Mouse (Mus musculus): ENCODE results near the gene Gtdc1. TPM values are rescaled to one million over a fixed set of nuclear protein-coding genes. Genes with fewer than 3 reads are reported as not detected.

Gene Gtdc1
- polyA plus RNA-seq, 1 experiment from 2014 or later = 3.4 TPM

DNA sequence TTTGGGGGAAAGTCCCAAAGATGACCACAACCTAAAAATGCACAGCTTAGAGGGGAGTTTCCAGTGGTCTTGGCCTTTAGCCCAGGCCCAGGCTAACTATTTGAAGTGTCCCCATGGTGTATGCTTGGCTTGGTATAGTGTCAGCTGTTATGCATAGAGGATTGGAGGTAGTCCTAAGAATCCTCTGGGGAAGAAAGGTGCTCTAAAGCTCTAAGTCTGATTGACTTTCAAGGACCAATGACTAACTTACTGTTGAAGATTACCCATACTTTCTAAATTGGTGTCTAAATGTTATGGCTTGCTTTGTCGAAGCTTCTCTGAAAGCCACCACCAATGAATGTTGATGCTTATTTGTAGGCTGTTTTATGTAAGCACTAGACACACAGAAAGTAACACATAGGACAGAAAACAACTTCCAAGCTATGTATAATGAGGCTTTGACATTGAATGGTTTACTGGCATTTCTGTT, 29.9 kb upstream of the Gtdc1 start:
- H3K4me1 ChIP-seq (replicated peaks) = peaks cover 42% of the 10 kb centered on the region
- no peaks in the 10 kb centered on the region for H3K36me3 ChIP-seq
- no peak overlapping the region for H3K4me3 ChIP-seq (replicated peaks)
- H3K27me3 ChIP-seq = no peaks in the 10 kb centered on the region
- DNase-seq = no peak
- peak; percentile 46; the same call in 1 of the 2 replicates for ATAC-seq (ENCODE audit: low read depth)
- H3K27ac ChIP-seq = peak overlapping the region; percentile 10; the same call in 1 of the 2 replicates
- 56% methylated on average over 1 of the region's 1 CpGs for WGBS (ENCODE audit: insufficient replicate concordance)
- no peak overlapping the region for H3K4me2 ChIP-seq
- no peak overlapping the region for H3K9ac ChIP-seq
- no peaks in the 10 kb centered on the region for H3K9me3 ChIP-seq (replicated peaks)

- no peak overlapping the region for H3K4me2 ChIP-seq
- H3K27ac ChIP-seq = peak overlapping the region; percentile 69
- H3K4me3 ChIP-seq (replicated peaks) = no peak overlapping the region
- H3K4me1 ChIP-seq (replicated peaks) = peaks cover 42% of the 10 kb centered on the region
- 42% methylated on average over 3 of the region's 3 CpGs for WGBS (ENCODE audit: insufficient replicate concordance)
- H3K9ac ChIP-seq = no peak overlapping the region
- DNase-seq (no peak), ATAC-seq (ENCODE audit: low read depth) (no peak)
- H3K27me3 ChIP-seq = no peaks in the 10 kb centered on the region
- H3K36me3 ChIP-seq = no peaks in the 10 kb centered on the region
- no peaks in the 10 kb centered on the region for H3K9me3 ChIP-seq (replicated peaks)
Measured at GRCm38 (mm10) chr2:44956232-44956631, 28.8 kb upstream of the Gtdc1 start.

GRCm38 (mm10) chr2:44955506-44955905, 28.0 kb upstream of the Gtdc1 start:
- 0 out of 2 replicates have a peak overlapping the region, but pooled peaks have one; percentile 6 for H3K27ac ChIP-seq
- ATAC-seq (ENCODE audit: low read depth) = peak; percentile 80

DNA sequence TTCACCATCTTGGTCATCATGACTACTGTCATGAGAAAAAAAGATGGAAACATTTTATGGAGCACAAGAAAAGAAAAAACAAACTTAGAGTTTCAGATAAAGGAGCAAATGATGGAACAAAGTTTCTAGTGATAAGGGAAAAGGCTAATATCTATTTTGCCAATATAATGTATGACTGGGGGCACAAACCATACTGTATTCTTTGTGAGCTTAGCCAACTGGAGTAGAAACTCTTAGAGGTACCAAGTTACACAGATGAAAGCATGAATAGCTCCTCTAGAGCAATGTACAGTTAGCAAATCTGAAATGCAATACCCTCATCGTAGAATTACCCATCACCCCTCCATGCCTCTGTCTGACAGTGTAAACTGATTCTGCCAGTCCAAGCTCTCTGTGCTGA, 26.7 kb upstream of the Gtdc1 start:
- peaks cover 42% of the 10 kb centered on the region for H3K4me1 ChIP-seq (replicated peaks)
- H3K27ac ChIP-seq = peak overlapping the region; percentile 10
- 64% methylated on average over 1 of the region's 1 CpGs for WGBS (ENCODE audit: insufficient replicate concordance)
- no peaks in the 10 kb centered on the region for H3K27me3 ChIP-seq
- DNase-seq (no peak), ATAC-seq (ENCODE audit: low read depth) (no peak)
- no peak overlapping the region for H3K4me3 ChIP-seq (replicated peaks)
- no peak overlapping the region for H3K9ac ChIP-seq
- no peaks in the 10 kb centered on the region for H3K9me3 ChIP-seq (replicated peaks)
- H3K36me3 ChIP-seq = no peaks in the 10 kb centered on the region
- H3K4me2 ChIP-seq = no peak overlapping the region

More at GRCm38 (mm10) chr2:44955506-44955905, 28.0 kb upstream of the Gtdc1 start:
- no peak overlapping the region for H3K4me3 ChIP-seq (replicated peaks)
- H3K4me1 ChIP-seq (replicated peaks) = peaks cover 42% of the 10 kb centered on the region
- DNase-seq = no peak
- no peaks in the 10 kb centered on the region for H3K9me3 ChIP-seq (replicated peaks)
- no peaks in the 10 kb centered on the region for H3K36me3 ChIP-seq
- 17% methylated on average over 6 of the region's 6 CpGs for WGBS (ENCODE audit: insufficient replicate concordance)
- peak overlapping the region; percentile 36 for H3K4me2 ChIP-seq
- no peaks in the 10 kb centered on the region for H3K27me3 ChIP-seq
- H3K9ac ChIP-seq = no peak overlapping the region

DNA sequence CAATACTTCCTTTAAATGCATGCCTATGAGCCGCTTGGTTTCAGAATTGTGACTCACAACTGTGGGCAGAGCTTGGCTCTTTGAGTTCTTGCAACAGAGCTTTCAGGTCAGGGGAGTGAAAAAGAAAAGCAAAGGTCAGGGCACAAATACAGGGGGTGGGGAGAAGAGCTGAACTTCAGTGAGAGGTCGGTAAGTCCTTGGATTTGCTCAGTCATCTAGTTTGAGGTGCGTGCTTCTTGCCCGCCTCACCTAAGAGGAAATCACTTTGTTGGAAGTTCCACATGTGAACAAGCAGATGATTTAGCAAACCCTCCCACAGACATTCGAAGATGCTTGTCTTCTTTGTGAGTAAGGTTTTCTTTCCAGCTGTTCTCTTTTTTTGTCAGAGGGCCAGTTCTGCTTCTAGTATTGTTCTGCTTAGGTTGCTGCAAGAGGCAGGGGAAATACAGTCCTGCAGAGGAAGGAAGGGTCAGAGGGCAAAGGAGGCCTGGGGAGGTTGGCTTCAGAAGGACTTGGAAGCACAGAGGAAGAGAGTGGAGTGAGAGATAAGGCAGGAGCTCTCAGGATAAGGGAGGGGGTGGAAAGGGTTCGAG, 25.5 kb upstream of the Gtdc1 start:
- Histone ChIP-seq H3K9me3 (replicated peaks) (no peaks in the 10 kb centered on the region), H3K27ac (peak overlapping the region; percentile 69), H3K27me3 (no peaks in the 10 kb centered on the region), H3K4me3 (replicated peaks) (no peak overlapping the region), H3K4me1 (replicated peaks) (peaks cover 42% of the 10 kb centered on the region), H3K4me2 (peak overlapping the region; percentile 38), H3K9ac (no peak overlapping the region), H3K36me3 (no peaks in the 10 kb centered on the region)
- ATAC-seq (ENCODE audit: low read depth) (peak; percentile 77), DNase-seq (peak; percentile 24)
- WGBS (ENCODE audit: insufficient replicate concordance) = 11% methylated on average over 6 of the region's 6 CpGs

- H3K4me1 ChIP-seq (replicated peaks) = peaks cover 42% of the 10 kb centered on the region
- no peak for ATAC-seq (ENCODE audit: low read depth)
- no peak overlapping the region for H3K9ac ChIP-seq
- no peak overlapping the region for H3K4me3 ChIP-seq (replicated peaks)
- no peak overlapping the region for H3K4me2 ChIP-seq
- H3K27me3 ChIP-seq = no peaks in the 10 kb centered on the region
- no peaks in the 10 kb centered on the region for H3K9me3 ChIP-seq (replicated peaks)
- 76% methylated on average over 4 of the region's 4 CpGs for WGBS (ENCODE audit: insufficient replicate concordance)
- DNase-seq = no peak
- no peak overlapping the region for H3K27ac ChIP-seq
- H3K36me3 ChIP-seq = no peaks in the 10 kb centered on the region
Measured at GRCm38 (mm10) chr2:44951651-44952213, 24.3 kb upstream of the Gtdc1 start.

DNA sequence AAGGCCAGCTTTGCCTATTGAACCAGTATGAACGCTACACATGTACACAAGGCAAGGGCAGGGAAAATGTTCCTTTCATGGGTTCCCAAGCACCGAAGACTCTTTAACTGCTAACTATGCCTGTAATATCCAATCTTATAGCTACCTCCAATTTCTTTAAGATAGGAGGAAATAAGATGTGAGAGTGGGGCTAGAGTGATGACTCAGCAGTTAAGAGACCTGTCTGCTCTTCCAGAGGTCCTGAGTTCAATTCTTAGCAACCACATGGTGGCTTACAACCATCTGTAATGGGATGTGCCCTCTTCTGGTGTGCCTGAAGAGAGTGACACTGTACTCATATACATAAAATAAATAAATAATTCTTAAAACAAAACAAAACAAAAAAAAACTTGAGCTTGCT, 17.2 kb upstream of the Gtdc1 start:
- no peaks in the 10 kb centered on the region for H3K27me3 ChIP-seq
- no peak overlapping the region for H3K4me3 ChIP-seq (replicated peaks)
- DNase-seq (no peak), ATAC-seq (ENCODE audit: low read depth) (no peak)
- H3K9ac ChIP-seq = no peak overlapping the region
- no peaks in the 10 kb centered on the region for H3K4me1 ChIP-seq (replicated peaks)
- no peak overlapping the region for H3K4me2 ChIP-seq
- no peaks in the 10 kb centered on the region for H3K36me3 ChIP-seq
- no peak overlapping the region for H3K27ac ChIP-seq
- no peaks in the 10 kb centered on the region for H3K9me3 ChIP-seq (replicated peaks)
- 88% methylated on average over 2 of the region's 2 CpGs for WGBS (ENCODE audit: insufficient replicate concordance)

- Histone ChIP-seq H3K4me1 (replicated peaks) (peaks cover 12% of the 10 kb centered on the region), H3K4me3 (replicated peaks) (no peak overlapping the region), H3K27me3 (no peaks in the 10 kb centered on the region), H3K36me3 (no peaks in the 10 kb centered on the region), H3K9me3 (replicated peaks) (no peaks in the 10 kb centered on the region), H3K4me2 (no peak overlapping the region), H3K9ac (no peak overlapping the region), H3K27ac (no peak overlapping the region)
- ATAC-seq (ENCODE audit: low read depth) (no peak), DNase-seq (no peak)
- WGBS (ENCODE audit: insufficient replicate concordance) = 76% methylated on average over 3 of the region's 3 CpGs
Measured at GRCm38 (mm10) chr2:44930951-44931350, 3.5 kb upstream of the Gtdc1 start.

GRCm38 (mm10) chr2:44928631-44929030, 1.2 kb upstream of the Gtdc1 start:
- DNase-seq = no peak

DNA sequence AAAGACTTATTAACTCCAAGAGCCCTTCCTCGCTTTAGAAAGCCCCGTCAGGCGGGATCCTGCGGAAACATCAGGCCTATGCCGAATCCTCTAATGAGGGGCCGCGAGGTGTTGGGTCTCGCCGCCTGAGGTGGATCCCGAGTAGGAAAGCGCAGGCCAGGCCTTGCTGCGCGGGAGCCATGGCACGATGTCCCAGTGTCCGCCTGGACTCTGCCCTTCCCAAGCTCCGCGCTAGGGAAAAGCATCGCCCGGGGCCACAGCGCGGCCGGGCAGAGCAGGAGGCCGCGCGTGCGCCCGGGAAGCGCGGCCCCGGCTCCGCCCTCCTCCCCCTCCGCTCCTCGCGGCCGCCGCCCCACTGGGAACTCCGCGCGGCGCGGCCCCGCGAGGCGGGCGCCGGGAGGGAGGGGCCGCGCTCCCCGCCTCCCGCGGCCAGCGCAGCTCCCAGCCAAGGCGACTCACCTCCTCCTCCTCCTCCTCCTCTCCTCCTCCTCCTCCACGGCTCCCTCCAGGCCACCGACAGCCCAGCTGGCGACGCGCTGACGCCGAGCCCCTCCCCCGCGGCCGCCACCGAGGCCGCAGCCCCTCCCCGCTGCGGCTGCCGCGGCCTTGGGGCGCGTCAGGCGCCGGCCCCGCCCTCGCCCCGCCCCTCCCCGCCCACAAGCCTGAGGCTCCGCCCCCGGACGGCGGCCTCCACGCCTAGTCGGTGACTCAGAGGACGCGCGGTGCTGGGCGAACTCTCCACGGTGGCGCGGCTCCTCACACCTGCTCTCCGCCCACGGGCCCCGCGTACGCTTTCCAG, 575 bp downstream of the Gtdc1 start:
- ATAC-seq (ENCODE audit: low read depth) (peak; percentile 93), DNase-seq (peak; percentile 84)
- H3K27me3 ChIP-seq = no peaks in the 10 kb centered on the region
- H3K9me3 ChIP-seq (replicated peaks) = no peaks in the 10 kb centered on the region
- peak overlapping the region; percentile 91 for H3K4me2 ChIP-seq
- peak overlapping the region; percentile 89 for H3K9ac ChIP-seq
- peaks cover 38% of the 10 kb centered on the region for H3K4me1 ChIP-seq (replicated peaks)
- under 1% methylated on average over 66 of the region's 95 CpGs for WGBS (ENCODE audit: insufficient replicate concordance)
- H3K4me3 ChIP-seq (replicated peaks) = peak overlapping the region; percentile 83
- peak overlapping the region; percentile 89 for H3K27ac ChIP-seq
- H3K36me3 ChIP-seq = no peaks in the 10 kb centered on the region

More at GRCm38 (mm10) chr2:44928631-44929030, 1.2 kb upstream of the Gtdc1 start:
- Histone ChIP-seq H3K27me3 (no peaks in the 10 kb centered on the region), H3K27ac (no peak overlapping the region), H3K4me1 (replicated peaks) (peaks cover 30% of the 10 kb centered on the region), H3K36me3 (no peaks in the 10 kb centered on the region), H3K9me3 (replicated peaks) (no peaks in the 10 kb centered on the region), H3K4me2 (no peak overlapping the region), H3K4me3 (replicated peaks) (no peak overlapping the region), H3K9ac (no peak overlapping the region)
- 80% methylated on average over 3 of the region's 3 CpGs for WGBS (ENCODE audit: insufficient replicate concordance)
- no peak for ATAC-seq (ENCODE audit: low read depth)

DNA sequence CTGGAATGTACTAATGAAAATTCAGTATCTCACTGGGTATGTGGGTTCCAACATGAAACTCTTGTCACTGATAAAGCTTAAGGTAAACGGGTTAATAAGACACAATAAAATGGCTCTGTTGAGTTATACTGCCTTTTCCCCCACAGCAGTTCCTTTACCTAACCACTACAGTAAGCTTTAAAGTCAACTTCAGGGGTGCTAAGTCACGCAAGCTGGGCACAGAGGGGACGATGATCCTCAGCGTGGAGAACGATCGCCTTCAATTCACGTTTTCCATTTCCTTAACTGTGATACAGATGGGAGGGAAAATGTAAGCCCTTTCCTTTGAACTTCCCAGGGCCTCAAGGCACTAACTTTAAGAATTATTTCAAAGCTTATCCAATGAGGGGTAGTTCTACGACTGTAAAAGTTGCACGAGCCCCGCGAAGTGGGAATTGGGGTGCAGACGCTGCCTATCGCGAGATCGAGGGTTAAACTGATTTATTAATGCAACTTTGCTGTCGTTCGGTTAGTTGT, 1.2 kb downstream of the Gtdc1 start:
- peak overlapping the region; percentile 89 for H3K9ac ChIP-seq
- DNase-seq = no peak
- peak overlapping the region; percentile 89 for H3K27ac ChIP-seq
- H3K36me3 ChIP-seq = no peaks in the 10 kb centered on the region
- no peaks in the 10 kb centered on the region for H3K9me3 ChIP-seq (replicated peaks)
- H3K4me1 ChIP-seq (replicated peaks) = peaks cover 38% of the 10 kb centered on the region
- peak overlapping the region; percentile 83 for H3K4me3 ChIP-seq (replicated peaks)
- WGBS (ENCODE audit: insufficient replicate concordance) = under 1% methylated on average over 17 of the region's 17 CpGs
- H3K4me2 ChIP-seq = peak overlapping the region; percentile 91
- no peak for ATAC-seq (ENCODE audit: low read depth)
- no peaks in the 10 kb centered on the region for H3K27me3 ChIP-seq
